Mouse (Mus musculus) ES-E14 (cell line): ENCODE results near the gene Sema4f. TPM values are rescaled to one million over a fixed set of nuclear protein-coding genes. Genes with fewer than 3 reads are reported as not detected.

Experiments
- DNase-seq: peaks from one replicate; pipeline ENCODE4 v3.0.0-alpha.2; 2013; ENCODE audit warnings: low read depth, low spot score
- H3K27ac ChIP-seq: 2 replicates; pipeline ENCODE4 v1.5.1; 2012; ENCODE audit warnings: low read depth, mild to moderate bottlenecking, low read length, moderate library complexity, mixed read lengths; ENCODE audit not compliant: poor library complexity, insufficient read depth, severe bottlenecking
- H3K36me3 ChIP-seq: 2 replicates; pipeline ENCODE4 v1.6.1; 2012; ENCODE audit warnings: mild to moderate bottlenecking, low read length, moderate library complexity, mixed read lengths; ENCODE audit not compliant: control insufficient read depth, poor library complexity, insufficient read depth, severe bottlenecking
- H3K4me1 ChIP-seq, 2 experiments: fragments of 150-350 bp in 1 of 2; sonication (generic) in 1 of 2; 2 replicates each; pipeline ENCODE4 v1.6.1; 2012; ENCODE audit warnings: low read length in 2 of 2, mild to moderate bottlenecking in 1 of 2, mixed read lengths in 1 of 2; ENCODE audit not compliant: control insufficient read depth in 2 of 2, insufficient read depth in 2 of 2, poor library complexity in 1 of 2
- H3K4me3 ChIP-seq, 2 experiments: fragments of 150-350 bp in 1 of 2; sonication (generic) in 1 of 2; 2 replicates each; pipeline ENCODE4 v1.5.1; 2012; ENCODE audit warnings: low read length in 2 of 2, low read depth in 1 of 2, mild to moderate bottlenecking in 1 of 2, mixed read lengths in 1 of 2; ENCODE audit not compliant: insufficient read depth in 1 of 2, poor library complexity in 1 of 2, severe bottlenecking in 1 of 2
- H3K9ac ChIP-seq: 2 replicates; pipeline ENCODE4 v1.6.1; 2012; ENCODE audit warnings: low read depth, mild to moderate bottlenecking, low read length, mixed read lengths; ENCODE audit not compliant: poor library complexity, insufficient read depth, severe bottlenecking
- H3K9me3 ChIP-seq: fragments of 150-350 bp; sonication (generic); 2 replicates; pipeline ENCODE4 v1.6.1; 2012; ENCODE audit warnings: low read depth, mild to moderate bottlenecking, low read length; ENCODE audit not compliant: control insufficient read depth, insufficient read depth
- CHD2 ChIP-seq: IDR thresholded peaks from 2 replicates; pipeline ENCODE4 v1.6.1; 2014; ENCODE audit warnings: mild to moderate bottlenecking, low read depth, low read length, inconsistent platforms
- HCFC1 ChIP-seq: IDR thresholded peaks from 2 replicates; pipeline ENCODE4 v1.6.1; 2012; ENCODE audit warnings: low read length, inconsistent platforms, borderline replicate concordance; ENCODE audit not compliant: insufficient read depth
- MAFK ChIP-seq: IDR thresholded peaks from 2 replicates; pipeline ENCODE4 v1.6.1; 2014; ENCODE audit warnings: mild to moderate bottlenecking, low read depth, low read length, inconsistent platforms; ENCODE audit not compliant: insufficient read depth
- ZC3H11A ChIP-seq: IDR thresholded peaks from 2 replicates; pipeline ENCODE4 v1.6.1; 2012; ENCODE audit warnings: low read depth, mild to moderate bottlenecking, inconsistent platforms, low read length, borderline replicate concordance
- ZNF384 ChIP-seq: IDR thresholded peaks from 2 replicates; pipeline ENCODE4 v1.6.1; 2012; ENCODE audit warnings: low read depth, low read length, inconsistent platforms
- in situ Hi-C, 2 experiments: fragments of 600-800 bp; cut with MboI; formaldehyde crosslinking; loops; one replicate each; pipeline ENCODE4 v1.15.1; 2025; ENCODE audit warnings: low sequenced_read_pairs in 2 of 2, inconsistent platforms in 1 of 2; ENCODE audit not compliant: unreplicated experiment in 2 of 2
- total RNA-seq: library from RNA; depleted of rRNA; stranded (reverse); fragments of 300-350 nt; gene quantifications from 2 replicates; pipeline ENCODE4 v1.2.3, GENCODE M21; 2012

Sema4f gene
- total RNA-seq, 1 experiment, result 2.3 TPM

GRCm38 (mm10) chr6:82891488-82891887, 48.1 kb downstream of the Sema4f start:
- no peak overlapping the region for H3K9ac ChIP-seq
- TF ChIP-seq CHD2 (no peak), MAFK (no peak), ZNF384 (no peak), HCFC1 (no peak), ZC3H11A (no peak)
- H3K27ac ChIP-seq, result no peak overlapping the region
- H3K4me3 ChIP-seq, result no peak overlapping the region
- no peaks in the 10 kb centered on the region for H3K9me3 ChIP-seq
- DNase-seq, result no peak
- peaks cover 0 to 2% of the 10 kb centered on the region in 2 experiments; a peak in 1 of 4 replicates for H3K4me1 ChIP-seq
- no peaks in the 10 kb centered on the region for H3K36me3 ChIP-seq
- in situ Hi-C loops, result loop anchor here in 1 of 2 experiments (25.0 kb wide), 2 partner anchors 479 to 904 kb away; partner anchors contain the start of gene Tacr1

GRCm38 (mm10) chr6:82886330-82886729, 53.2 kb downstream of the Sema4f start:
- Histone ChIP-seq H3K9ac (no peak overlapping the region), H3K9me3 (no peaks in the 10 kb centered on the region), H3K27ac (peak overlapping the region; percentile 36; the same call in 1 of the 2 replicates), H3K36me3 (no peaks in the 10 kb centered on the region), H3K4me3 (no peak overlapping the region), H3K4me1 (peaks cover 0 to 3% of the 10 kb centered on the region in 2 experiments; a peak in 2 of 4 replicates)
- in situ Hi-C loops, result loop anchor here in 1 of 2 experiments (25.0 kb wide), 2 partner anchors 474 to 899 kb away; partner anchors contain the start of gene Tacr1
- TF ChIP-seq MAFK (no peak), ZC3H11A (no peak), HCFC1 (no peak), ZNF384 (no peak), CHD2 (no peak)
- no peak for DNase-seq

- peak overlapping the region; percentile 36; the same call in 1 of the 2 replicates for H3K27ac ChIP-seq
- peaks cover 0 to 3% of the 10 kb centered on the region in 2 experiments; a peak in 2 of 4 replicates for H3K4me1 ChIP-seq
- no peak for DNase-seq
- no peaks in the 10 kb centered on the region for H3K9me3 ChIP-seq
- no peak overlapping the region for H3K4me3 ChIP-seq
- H3K36me3 ChIP-seq, result no peaks in the 10 kb centered on the region
- TF ChIP-seq CHD2 (no peak), ZC3H11A (no peak), HCFC1 (no peak), MAFK (0 out of 2 replicates have a peak, but pooled peaks have one; percentile 34)
- in situ Hi-C loops, result loop anchor here in 1 of 2 experiments (25.0 kb wide), 2 partner anchors 474 to 899 kb away; partner anchors contain the start of gene Tacr1
- no peak overlapping the region for H3K9ac ChIP-seq
Observed at GRCm38 (mm10) chr6:82885909-82886308, 53.7 kb downstream of the Sema4f start.

GRCm38 (mm10) chr6:82885441-82885840, 54.1 kb downstream of the Sema4f start:
- H3K27ac ChIP-seq, result no peak overlapping the region
- in situ Hi-C loops, result loop anchor here in 1 of 2 experiments (25.0 kb wide), 2 partner anchors 473 to 898 kb away; partner anchors contain the start of gene Tacr1
- no peaks in the 10 kb centered on the region for H3K9me3 ChIP-seq
- H3K36me3 ChIP-seq, result no peaks in the 10 kb centered on the region
- H3K4me1 ChIP-seq, result peaks cover 0 to 3% of the 10 kb centered on the region in 2 experiments; a peak in 2 of 4 replicates
- no peak overlapping the region for H3K4me3 ChIP-seq
- no peak for DNase-seq
- no peak overlapping the region for H3K9ac ChIP-seq
- no peak for TF ChIP-seq HCFC1
- TF ChIP-seq ZC3H11A, result no peak
- TF ChIP-seq CHD2, result no peak
- TF ChIP-seq ZNF384, result no peak
- no peak for TF ChIP-seq MAFK
